Mouse (Mus musculus) embryo, embryonic 11.5 days (tissue): Measurements from ENCODE around the gene Il17ra.

Experiments used
- DNase-seq: peaks from one replicate; pipeline ENCODE4 v3.0.0-alpha.2; 2012; ENCODE audit warnings: low read depth, low spot score

Gene Il17ra

DNA sequence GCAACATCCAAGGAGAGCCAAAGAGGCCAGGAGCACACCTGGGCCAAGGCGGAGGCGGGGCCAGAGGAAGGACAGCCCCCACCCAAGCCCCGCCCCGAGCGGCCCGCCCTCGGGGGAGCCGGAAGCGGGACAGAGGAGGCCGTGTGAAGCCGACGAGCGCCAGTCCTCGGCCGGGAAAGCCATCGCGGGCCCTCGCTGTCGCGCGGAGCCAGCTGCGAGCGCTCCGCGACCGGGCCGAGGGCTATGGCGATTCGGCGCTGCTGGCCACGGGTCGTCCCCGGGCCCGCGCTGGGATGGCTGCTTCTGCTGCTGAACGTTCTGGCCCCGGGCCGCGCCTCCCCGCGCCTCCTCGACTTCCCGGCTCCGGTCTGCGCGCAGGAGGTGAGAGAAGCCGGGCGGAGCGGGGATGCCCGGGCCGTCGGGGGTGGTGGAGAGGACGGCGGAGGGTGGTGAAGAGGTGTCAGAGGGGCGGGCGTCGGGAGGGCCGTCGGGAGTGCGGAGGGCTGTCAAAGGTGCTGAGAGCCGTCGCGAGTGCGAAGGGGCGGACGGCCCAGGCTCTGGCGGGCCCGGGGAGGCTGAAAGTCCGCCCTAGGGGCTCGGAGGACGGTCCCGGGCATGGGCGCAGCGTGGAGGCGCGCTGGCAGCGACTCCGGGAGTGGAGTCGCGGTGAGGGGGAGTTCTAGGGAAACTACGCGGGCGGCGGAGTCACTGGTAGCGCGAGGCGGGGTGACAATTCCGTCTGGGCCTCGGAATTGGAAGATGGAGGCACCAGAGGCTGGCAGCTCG is at the start of gene Il17ra:
Il17ra (plus strand) TSS at position 162 of the 786 bp plus-strand sequence.
- DNase-seq: no peak

DNA sequence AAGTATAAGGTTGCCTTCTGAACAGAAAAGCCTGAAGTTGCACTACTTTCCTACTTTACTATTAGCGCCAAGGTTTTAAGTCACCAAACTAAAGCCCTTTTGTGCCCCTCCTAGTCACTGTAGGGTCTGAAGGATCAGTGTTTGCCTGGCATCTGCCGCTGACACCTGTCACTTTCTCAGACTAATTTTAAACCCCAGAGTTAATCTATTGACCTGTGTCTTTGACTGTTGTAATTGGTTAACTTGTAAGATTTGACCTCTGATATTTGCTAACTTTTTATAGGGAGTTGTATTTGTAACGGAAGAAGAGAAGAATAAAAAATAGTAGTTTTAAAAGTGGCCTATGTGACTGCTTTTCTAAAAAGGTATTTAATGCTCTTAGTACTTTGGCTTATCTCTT is 24.9 kb upstream of the Il17ra start:
- DNase-seq: no peak

DNA sequence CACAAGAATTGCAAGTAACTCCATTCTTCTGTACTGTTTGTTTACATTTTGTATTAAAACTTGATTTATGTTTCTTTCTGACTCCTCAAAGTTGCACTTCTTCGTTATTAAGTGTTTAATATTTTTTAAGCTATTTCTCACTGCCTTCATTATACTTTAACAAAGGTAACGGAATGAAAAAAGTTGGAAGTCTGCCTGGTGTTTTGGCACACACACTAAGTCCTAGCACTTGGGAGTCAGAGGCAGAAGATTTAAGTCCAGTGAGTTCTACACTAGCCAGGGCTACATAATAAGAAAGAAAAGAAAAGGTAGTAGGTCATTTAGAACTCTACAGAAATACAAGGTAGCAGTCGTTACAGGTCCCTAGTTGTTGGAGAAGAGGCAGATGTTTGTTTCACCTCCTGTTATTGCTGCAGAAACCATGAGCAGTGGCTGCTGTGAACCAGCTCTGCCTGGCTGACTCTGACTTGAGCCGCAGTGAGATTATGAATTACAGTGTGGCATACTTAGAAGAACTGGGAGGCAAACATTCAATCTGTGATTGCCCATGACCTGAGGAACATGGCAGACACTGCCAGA is 20.8 kb upstream of the Il17ra start:
- no peak for DNase-seq

DNA sequence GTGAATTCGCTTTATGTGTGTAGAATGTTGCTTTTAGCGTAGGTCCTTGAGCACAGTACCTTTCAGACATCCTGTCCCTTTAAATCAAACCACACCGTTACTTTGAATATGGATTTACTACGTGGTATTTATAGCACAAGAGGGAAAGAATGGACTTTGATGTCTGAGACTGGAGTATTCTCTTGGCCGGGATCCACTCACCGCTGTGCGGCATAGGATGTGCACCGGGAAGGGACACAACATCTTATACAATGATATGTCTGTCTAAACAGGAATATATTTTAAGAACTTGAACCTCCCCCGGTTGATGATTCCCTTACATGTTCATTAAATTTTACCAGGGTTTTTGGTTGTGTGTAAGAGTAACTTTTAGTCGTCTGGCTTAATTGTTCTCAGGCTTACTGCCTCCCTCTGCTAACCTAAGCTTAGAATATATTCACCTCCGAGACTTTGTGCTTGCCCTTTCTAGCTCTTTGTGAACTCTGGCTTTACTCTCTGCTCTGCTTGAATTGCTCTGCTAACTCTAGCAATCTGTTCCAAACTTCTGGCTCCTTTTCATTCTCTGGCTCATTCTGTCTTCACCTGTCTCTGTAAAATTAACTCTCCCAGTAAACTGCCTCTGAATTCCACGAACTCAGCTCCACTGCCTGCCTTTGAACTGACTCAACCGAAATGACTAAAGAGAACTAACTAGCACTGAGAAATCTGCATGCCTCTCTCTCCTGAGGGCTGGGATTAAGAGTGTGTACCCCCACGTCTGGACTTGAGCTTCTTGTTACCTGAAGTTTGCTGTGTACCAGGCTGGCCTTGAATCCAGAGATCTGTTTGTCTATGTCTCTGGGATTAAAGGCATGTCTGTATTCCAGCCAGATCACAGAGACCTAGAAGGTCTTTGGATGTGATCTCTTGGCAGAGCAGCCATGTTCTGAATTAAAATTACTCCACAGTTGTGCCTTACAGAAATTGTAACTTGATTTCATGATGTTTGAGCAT is 19.4 kb upstream of the Il17ra start:
- no peak for DNase-seq

DNA sequence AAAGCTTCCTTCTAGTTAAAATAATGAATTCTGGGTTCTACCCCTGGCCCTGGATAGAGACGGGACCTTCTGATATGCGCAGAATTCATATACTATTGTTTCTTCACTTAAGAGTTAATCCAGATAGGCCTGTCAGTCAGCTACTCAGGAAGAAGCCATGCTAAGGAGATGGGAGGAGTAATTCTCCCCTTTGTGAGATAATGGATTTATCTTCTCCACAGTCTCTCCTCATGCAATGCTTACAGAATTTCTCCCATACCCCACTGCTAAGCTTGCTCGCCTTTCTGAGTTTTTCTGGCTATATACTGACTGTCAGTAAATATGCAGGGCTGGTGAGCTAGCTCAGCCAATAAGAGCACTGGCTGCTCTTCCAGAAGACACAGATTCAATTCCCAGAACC is 12.8 kb upstream of the Il17ra start:
- no peak for DNase-seq

DNA sequence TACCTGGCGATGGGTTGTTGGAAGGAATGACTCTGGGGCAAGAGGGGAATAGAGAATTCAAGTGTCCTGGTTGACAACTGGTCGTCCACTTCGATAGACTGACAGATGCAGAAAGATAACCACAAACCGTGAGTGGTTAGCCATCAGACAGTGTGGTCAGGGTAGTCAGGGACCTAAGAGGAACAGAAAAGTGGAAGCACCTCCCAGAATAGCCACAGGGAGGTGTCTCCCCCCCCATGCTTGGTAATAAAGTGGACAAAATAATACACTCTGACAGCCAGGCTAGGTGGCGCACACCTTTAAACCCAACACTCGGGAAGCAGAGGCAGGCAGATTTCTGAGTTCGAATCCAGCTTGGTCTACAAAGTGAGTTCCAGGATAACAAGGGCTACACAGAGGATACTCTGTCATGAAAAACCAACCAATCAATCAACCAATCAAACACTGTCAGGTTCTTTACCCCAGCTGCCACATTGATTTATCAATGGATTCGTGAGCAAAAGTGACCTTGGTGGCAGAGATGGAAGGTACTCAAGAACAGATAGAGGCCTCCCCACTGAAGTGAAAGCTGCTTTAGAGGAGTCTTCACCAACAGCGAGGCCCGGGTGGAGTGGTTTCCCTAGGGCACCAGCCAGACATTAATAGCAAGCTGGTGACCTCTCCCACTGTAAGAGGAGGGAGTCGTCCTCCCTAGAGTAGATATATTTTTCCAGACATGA is 10.5 kb upstream of the Il17ra start:
- no peak for DNase-seq

DNA sequence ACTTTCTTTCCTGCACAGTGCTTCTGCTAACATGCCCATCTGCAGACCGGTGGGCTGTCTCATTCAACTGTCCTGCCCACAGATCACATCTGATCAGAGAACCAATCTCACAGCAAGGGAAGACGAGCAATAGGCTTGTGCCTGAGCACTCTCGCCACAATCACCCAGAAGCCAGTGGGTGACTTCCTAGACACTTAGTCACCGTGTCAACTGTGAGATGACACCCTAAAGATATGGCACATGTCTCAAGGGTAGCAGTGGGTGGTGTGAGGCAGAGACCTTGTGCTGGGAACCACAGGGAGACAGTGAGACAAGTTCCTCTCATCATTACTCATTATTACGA is 10.0 kb upstream of the Il17ra start:
- no peak for DNase-seq

DNA sequence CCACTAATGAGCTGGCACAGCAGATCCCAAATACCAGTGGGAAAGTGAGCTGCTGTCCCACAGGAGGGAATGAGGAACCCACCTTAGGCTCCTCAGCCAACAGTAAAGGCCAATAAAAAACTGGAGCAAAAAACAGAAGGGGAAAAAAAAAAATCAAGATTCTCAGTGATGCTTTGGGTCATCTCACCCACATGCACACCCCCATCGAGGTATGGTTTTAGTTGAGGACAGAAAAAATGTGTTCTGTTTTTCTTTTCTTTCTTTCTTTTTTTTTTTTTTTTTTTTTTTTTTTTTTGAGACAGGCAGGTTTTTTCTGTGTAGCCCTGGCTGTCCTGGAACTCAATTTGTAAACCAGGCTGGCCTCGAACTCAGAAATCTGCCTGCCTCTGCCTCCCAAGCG is 9.5 kb upstream of the Il17ra start:
- no peak for DNase-seq

DNA sequence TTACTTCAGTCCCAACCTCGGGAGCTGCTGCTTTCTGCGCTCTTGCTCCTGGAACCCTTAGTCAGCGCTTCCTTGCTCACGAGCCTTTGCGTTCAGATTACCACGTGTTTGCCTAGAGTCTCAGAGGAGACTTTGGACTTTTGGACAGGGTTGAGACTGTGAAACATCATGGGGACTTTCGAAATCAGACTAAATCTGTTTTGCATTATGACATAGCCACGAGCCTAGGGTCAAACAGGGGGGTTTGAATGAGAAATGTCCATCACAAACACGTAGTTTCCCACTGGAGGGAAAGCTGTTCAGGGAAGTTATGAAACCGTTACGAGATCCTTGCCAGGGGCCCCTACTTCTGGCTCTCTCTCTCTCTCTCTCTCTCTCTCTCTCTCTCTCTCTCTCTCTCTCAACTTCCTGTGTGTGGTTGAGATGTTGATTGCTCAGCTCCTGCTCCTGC is 8.4 kb upstream of the Il17ra start:
- no peak for DNase-seq

DNA sequence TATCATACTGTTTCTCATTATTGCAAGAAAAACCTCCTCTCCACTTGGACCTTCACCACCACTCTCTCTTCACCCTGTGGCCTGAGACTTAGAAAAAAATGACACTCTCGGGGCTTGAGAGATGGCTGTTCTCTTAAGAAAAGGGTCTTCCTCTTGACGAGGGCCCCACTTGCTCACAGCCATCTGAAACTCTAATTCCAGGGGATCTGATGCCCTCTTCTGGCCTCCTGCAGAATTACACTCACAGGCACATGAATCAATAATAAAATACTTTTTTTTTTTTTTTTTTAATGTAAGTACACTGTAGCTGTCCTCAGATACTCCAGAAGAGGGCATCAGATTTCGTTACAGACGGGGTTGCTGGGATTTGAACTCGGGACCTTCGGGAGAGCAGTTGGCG is 6.0 kb upstream of the Il17ra start:
- DNase-seq: no peak

DNA sequence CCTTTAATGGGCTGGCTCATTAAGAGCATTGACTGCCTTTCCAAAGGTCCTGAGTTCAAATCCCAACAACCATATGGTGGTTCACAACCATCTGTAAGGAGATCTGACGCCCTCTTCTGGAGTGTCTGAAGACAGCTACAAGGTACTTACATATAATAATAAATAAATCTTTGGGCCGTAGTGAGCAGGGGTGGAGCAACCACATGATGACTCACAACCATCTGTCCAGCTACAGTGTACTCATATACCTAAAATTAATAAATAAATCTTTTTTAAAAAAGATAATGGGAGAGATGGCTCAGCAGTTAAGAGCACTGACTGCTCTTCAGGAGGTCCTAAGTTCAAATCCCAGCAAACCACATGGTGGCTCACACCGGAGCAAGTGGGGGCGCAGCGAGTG is 5.3 kb upstream of the Il17ra start:
- no peak for DNase-seq

DNA sequence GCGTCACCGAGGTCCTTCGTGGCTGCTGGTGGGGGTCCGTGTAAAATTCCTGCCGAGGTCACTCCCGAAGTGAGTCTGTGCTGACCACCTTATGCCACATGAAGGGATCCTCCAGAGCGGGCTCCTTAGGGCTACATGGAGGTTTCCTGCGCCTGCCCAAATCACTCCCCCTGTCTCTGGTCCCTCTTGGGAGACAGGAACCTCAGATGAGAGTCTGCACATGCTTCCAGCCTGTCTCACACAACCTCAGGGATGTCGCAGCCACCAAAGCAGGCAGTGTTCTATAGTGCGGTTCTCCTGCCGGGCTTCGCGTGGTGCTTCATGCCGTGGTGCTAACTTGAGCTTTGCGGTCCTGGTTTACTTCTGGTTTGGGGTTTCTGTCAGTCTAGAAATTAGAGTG is 1.8 kb upstream of the Il17ra start:
- no peak for DNase-seq

DNA sequence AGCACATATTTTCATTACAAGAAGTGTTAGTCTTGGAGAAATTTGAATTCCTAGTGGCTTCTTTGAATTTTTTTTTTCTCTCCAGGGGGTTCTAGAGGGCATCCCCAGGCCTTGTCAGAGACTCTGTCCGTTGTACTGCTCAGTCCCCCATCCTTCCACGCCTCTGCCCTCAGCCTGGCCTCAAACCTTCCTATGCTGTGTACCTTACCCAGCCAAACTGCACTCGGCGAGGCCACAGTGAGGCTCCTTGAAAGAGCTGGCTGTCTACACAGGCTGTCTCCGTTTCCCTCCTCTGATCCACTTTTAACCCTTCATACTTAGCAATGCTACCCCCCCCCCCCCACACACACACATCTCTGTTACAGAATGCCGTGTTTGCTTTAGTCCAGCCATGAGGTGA is 796 bp upstream of the Il17ra start:
- DNase-seq: no peak

DNA sequence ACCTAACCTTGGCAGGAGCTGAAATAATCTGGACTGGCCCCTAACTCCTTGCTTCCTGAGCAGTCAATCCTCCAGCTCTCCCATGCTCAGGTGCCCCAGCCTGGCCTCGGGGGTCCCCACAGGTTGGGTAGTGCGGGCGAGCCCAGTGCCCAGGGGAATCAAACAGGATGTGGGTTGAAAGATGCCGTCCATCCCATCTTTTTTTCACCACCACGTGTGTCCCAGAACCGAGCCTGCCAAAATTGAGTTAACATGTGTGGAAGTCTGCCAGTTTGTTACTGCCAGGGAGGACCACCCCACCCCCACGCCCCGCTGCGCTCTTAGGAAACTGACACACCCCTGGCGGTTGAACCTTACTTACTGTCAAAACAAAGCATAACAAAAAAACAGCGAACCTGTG is 837 bp downstream of the Il17ra start:
- DNase-seq: no peak

DNA sequence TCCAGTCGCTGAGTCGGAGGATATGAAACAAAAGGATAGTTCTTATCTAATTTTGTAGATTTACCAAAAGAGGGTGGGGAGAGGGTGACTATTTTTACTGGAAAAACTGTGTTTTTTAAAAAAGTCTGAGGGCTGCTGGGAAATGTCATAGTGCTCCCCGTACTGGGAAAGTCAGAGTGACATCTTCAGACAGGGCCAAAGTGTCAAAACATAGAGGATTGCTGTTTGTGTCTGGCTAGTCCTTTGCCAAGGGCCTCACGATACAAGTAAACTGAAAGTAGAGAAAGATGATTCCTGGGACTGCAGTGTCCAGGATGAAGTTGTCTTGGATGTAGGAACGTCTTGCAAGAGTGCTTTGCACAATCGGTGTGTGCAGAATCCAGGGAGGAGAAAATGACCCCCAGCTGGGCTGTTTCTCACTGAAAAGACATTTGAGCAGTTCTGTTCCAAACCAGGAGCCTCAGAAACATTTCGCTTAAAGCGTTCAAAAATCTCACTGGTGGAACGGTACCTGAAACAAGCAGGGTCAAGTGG is 1.4 kb downstream of the Il17ra start:
- no peak for DNase-seq

DNA sequence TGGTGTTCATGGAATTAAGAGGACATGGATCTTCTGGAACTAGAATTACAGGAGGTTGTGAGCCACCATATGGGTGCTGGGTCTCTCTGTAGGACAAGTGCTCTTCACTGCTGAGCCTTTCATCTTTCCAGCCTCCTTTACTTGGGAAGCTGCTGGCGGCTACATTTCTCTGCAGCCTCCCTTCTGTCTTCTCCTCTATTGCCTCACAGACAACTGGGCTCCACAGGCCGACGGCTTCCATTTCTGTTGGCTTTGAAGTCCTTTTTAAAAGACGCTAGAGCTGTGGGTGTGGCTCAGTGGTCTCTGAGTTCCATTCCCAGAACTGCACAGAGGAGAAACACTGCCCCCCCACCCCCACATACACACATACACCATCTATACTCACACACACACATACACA is 2.3 kb downstream of the Il17ra start:
- DNase-seq: no peak

DNA sequence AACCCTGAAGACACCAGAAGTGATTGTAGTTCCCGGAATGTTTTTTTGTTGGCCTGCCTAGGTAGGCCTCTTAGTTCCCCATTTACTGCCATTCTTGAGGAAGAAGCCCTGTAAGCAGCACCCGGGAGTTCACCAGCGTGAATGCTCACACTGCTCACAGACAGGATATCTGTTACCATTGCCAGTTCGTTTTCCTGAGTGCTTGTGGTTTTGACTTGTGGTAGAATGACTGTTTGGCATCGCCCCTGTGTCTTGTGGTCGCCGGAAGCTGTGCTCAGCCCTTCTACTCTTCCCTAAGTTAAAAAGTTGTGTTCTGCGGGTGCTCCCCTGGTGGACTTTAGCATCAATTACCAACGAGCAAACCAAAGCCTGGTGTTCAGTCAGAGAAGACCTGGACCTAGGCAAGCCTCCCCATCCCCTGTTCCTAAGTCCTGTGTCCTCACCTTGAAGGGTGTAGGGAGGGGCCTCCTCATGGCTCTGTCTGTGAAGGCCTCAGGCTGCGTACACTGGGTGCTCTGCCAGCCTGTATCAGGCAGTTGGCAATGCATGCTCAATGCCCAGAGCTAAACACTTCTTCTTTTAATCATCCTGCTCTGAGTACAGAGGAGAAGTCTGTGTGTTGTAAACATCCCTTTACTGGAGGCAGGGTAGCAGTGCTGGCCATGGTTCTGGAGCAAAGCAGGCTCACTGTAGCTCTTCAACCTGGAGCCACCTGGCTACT is 3.7 kb downstream of the Il17ra start:
- DNase-seq: no peak

DNA sequence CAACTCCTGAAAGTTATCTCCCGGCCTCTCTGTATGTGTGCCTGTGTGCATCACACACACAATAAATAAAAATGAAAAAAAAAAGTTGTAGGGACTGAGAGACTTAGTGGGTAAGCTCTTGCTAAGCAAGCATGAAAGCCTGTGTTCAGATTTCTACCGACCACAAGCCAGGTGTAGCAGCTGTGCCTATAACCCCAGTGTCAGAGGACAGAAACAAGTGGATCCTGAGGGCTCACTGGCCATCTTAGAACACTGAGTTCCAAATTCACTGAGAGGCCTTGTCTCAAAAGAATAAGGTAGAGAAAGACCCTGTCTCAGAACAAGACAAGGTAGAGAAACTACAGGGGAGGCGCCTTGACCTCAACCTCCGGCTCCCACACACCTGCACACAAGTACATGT is 5.2 kb downstream of the Il17ra start:
- DNase-seq: no peak

DNA sequence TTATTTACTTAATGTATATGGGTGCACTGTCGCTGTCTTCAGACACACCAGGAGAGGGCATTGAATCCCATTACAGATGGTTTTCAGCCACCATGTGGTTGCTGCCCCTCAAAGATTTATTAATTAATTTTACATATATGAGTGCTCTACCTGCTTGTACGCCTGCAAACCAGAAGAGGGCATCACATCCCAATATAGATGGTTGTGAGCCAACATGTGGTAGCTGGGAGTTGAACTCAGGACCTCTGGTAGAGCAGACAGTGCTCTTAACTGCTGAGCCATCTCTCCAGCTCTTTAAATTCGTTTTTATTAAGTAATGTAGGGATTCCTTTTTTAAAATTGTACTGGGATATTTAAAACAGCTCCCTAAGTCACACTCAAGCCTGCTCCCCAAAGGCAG is 6.2 kb downstream of the Il17ra start:
- no peak for DNase-seq

DNA sequence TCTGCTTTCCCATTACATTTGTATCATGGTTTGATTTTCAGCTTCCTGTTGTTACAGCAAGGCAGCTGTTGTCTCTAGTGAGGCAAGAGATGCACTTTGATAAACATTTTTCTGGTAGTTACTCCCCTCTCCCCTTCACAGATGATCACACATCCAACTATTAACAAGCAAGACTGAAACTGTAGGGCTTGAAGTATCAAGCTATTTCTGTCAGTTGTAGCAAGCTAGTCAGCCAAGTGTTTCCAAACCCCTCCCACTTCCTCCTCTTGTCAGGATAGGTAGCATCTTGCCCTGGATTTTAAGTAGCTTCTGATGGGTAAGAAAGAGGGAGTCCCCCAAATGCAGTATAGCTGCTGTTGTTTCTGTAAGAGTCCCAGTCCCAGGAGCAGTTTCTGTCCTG is 6.7 kb downstream of the Il17ra start:
- no peak for DNase-seq

DNA sequence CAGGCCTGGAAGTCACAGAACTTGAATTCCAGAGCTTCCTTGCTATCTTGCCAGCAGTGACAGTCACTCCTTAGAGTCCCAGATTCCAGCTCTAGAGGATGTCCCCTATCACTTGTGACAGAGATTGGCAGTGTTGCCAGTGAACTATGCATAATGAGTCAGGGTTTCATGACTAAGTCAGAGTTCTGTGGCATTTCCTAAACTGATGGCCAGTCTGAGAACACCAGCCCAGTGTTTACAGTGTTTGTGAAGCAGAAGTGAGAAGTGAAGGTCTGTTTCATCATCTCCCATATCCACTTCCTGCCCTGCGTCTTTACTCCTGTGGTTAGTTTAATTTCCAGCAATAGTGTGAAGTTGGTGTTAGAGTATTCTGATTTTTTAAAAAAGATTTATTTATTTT is 7.6 kb downstream of the Il17ra start:
- no peak for DNase-seq
